Mouse (Mus musculus) testis, adult 2 months (tissue): ENCODE measurements around the gene Tmsb15b1. TPM values are rescaled to one million over a fixed set of nuclear protein-coding genes. Genes with fewer than 3 reads are reported as not detected.
A peak's percentile ranks its signal among the peaks of the same experiment; 100 is the strongest.

Source experiments
- H3K27ac ChIP-seq: fragments of 200-500 bp; 2 replicates; pipeline ENCODE4 v1.5.1; 2012; ENCODE audit warnings: low read depth, low read length; ENCODE audit not compliant: control insufficient read depth, insufficient read depth
- H3K27me3 ChIP-seq: fragments of 200-500 bp; 2 replicates; pipeline ENCODE4 v1.6.1; 2012; ENCODE audit warnings: mild to moderate bottlenecking, low read length, moderate library complexity; ENCODE audit not compliant: control insufficient read depth, insufficient read depth
- H3K36me3 ChIP-seq: fragments of 200-500 bp; 2 replicates; pipeline ENCODE4 v1.6.1; 2012; ENCODE audit warnings: mild to moderate bottlenecking, low read length; ENCODE audit not compliant: control insufficient read depth, insufficient read depth
- H3K4me1 ChIP-seq: fragments of 200-500 bp; 2 replicates; pipeline ENCODE4 v1.6.1; 2012; ENCODE audit warnings: low read length; ENCODE audit not compliant: control insufficient read depth, insufficient read depth
- H3K4me3 ChIP-seq: fragments of 200-500 bp; 2 replicates; pipeline ENCODE4 v1.5.1; 2012; ENCODE audit warnings: low read depth, mild to moderate bottlenecking, low read length, moderate library complexity, mixed read lengths; ENCODE audit not compliant: control insufficient read depth
- CTCF ChIP-seq: fragments of 200-500 bp; IDR thresholded peaks from 2 replicates; pipeline ENCODE4 v1.5.1; 2012; ENCODE audit warnings: low read depth, mild to moderate bottlenecking, inconsistent platforms, low read length, moderate library complexity; ENCODE audit not compliant: control insufficient read depth, insufficient read depth, insufficient replicate concordance
- POLR2A ChIP-seq: fragments of 200-500 bp; IDR thresholded peaks from 2 replicates; pipeline ENCODE4 v1.6.1; 2012; ENCODE audit warnings: low read depth, mild to moderate bottlenecking, inconsistent platforms, low read length, moderate library complexity; ENCODE audit not compliant: control insufficient read depth
- polyA plus RNA-seq: library from polyadenylated mRNA; depleted of rRNA; stranded (reverse); fragments of >200 nt; gene quantifications from 2 replicates; pipeline ENCODE4 v1.2.3, GENCODE M21; 2012; rRNA removed

The Tmsb15b1 gene
- polyA plus RNA-seq, 1 experiment: 22.9 TPM

- H3K27ac ChIP-seq: no peak overlapping the region
- H3K36me3 ChIP-seq: no peaks in the 10 kb centered on the region
- no peak for TF ChIP-seq CTCF
- no peak for TF ChIP-seq POLR2A
- no peak overlapping the region for H3K4me3 ChIP-seq
- H3K27me3 ChIP-seq: no peaks in the 10 kb centered on the region
- no peaks in the 10 kb centered on the region for H3K4me1 ChIP-seq
Measured at GRCm38 (mm10) chrX:136937985-136938384, 38.7 kb downstream of the Tmsb15b1 start.

GRCm38 (mm10) chrX:136927031-136927430 is 49.6 kb downstream of the Tmsb15b1 start, which contains the start of gene H2bfm:
TSS of gene H2bfm (plus strand) at chrX:136927325.
- H3K36me3 ChIP-seq: no peaks in the 10 kb centered on the region
- peak within 1 kb of the TSS; percentile 87 for H3K27ac ChIP-seq
- TF ChIP-seq POLR2A (peak; percentile 56; the same call in 1 of the 2 replicates), CTCF (no peak)
- H3K27me3 ChIP-seq: no peaks in the 10 kb centered on the region
- H3K4me1 ChIP-seq: no peaks in the 10 kb centered on the region; the same call in 1 of the 2 replicates
- H3K4me3 ChIP-seq: peak within 1 kb of the TSS; percentile 63

DNA sequence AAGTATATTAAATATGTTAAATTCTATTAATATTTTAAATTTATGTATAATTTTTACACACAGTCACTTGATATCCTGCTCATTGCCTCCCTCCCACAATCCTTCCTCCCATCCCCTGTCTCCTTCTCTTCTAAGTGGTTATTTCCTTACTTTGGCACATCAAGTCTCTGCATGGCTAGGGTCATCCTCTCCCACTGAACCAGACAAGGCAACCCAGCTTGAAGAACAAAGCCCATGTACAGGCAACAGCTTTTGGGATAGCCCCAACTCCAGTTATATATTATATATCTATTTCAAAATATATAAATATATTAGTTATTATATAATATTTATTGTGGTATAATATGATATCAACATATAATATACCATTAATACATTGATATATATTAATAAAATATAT is 50.8 kb downstream of the Tmsb15b1 start:
- H3K4me1 ChIP-seq: no peaks in the 10 kb centered on the region; the same call in 1 of the 2 replicates
- no peaks in the 10 kb centered on the region for H3K27me3 ChIP-seq
- no peak overlapping the region for H3K4me3 ChIP-seq
- no peak overlapping the region for H3K27ac ChIP-seq
- TF ChIP-seq POLR2A: no peak
- no peak for TF ChIP-seq CTCF
- no peaks in the 10 kb centered on the region for H3K36me3 ChIP-seq

Other genes with a start within 250 kb of the Tmsb15b1 start
- gene Morf4l2, start 233.2 kb downstream of the Tmsb15b1 start, polyA plus RNA-seq: 20.4 and 22.6 TPM in 2 replicates
- 0.05 TPM in 1 of 2 replicates, not detected in the other for gene Glra4, start 196.7 kb downstream of the Tmsb15b1 start, polyA plus RNA-seq
- gene Plp1, start 154.2 kb downstream of the Tmsb15b1 start, polyA plus RNA-seq: 10.6 and 15.6 TPM in 2 replicates
- 0.23 and 0.43 TPM in 2 replicates for gene Rab9b, start 108.1 kb downstream of the Tmsb15b1 start, polyA plus RNA-seq
- 0.72 and 0.91 TPM in 2 replicates for gene H2bfm, start 49.5 kb downstream of the Tmsb15b1 start, polyA plus RNA-seq
- 15.3 and 21.9 TPM in 2 replicates for gene Tmsb15b2, start 1.4 kb downstream of the Tmsb15b1 start, polyA plus RNA-seq
- 4.9 and 6.7 TPM in 2 replicates for gene Tmsb15l, start within 50 bp of the Tmsb15b1 start, polyA plus RNA-seq
- gene Zcchc18, start 16.3 kb upstream of the Tmsb15b1 start, polyA plus RNA-seq: 1.4 and 2.1 TPM in 2 replicates
- gene Slc25a53, start 61.4 kb upstream of the Tmsb15b1 start, polyA plus RNA-seq: 3.6 and 4.2 TPM in 2 replicates
- gene Fam199x, start 72.7 kb upstream of the Tmsb15b1 start, polyA plus RNA-seq: 0.20 TPM in 2 replicates
- 16.9 and 18.4 TPM in 2 replicates for gene Esx1, start 145.2 kb upstream of the Tmsb15b1 start, polyA plus RNA-seq